Mouse (Mus musculus): ENCODE results near the gene Vmn2r100. TPM values are rescaled to one million over a fixed set of nuclear protein-coding genes. Genes with fewer than 3 reads are reported as not detected.

The Vmn2r100 gene
- not detected in 4 replicates for total RNA-seq (2023)

DNA sequence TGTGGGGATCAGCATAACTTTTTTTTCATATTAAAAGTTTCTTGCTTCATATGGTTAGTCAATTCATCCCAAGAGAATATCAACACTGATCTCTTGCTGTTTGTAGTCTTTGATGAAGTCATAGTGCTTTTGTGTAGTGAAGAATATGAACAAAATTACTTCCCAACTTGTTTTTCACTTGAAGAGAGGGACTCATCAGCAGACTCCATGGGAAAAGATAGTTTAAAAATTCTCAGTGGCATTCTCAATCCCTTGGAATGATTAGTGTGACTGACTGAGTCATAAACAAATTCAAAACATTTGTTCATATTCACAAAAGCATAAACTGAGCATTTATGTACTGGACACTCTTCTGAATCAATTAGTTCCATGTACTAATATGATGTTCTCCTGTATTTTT is at the start of gene Vmn2r100:
Vmn2r100 (plus strand) TSS at position 301 of the 400 bp plus-strand sequence.

DNA sequence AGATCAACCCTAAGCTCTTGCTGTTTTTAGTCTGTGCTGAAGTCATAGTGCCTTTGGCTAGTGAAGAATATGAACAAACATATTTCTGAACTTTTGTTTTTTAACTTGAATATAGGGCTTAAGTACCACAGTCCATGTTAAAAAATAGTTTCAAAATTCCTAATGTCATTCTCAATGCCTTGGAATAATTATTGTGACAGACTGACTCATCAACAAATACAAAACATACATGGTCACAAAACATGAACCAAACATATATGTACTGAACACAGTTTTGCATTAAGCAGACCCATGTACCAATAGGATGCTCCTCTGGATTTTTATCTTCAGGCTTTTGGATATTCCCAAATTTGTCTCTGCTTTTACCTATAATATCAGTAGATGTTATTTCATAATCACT is 72.4 kb downstream of the Vmn2r100 start, which contains the start of gene Vmn2r101:
Vmn2r101 (plus strand) TSS at position 301 of the 400 bp plus-strand sequence.

Other genes with a start within 250 kb of the Vmn2r100 start
- gene Vmn2r99, start 142.8 kb upstream of the Vmn2r100 start, total RNA-seq (2023) = not detected in 4 replicates
- gene Vmn2r101, start 72.5 kb downstream of the Vmn2r100 start, total RNA-seq (2023) = not detected in 4 replicates
- gene Vmn2r102, start 155.6 kb downstream of the Vmn2r100 start, total RNA-seq (2023) = not detected in 4 replicates